Mouse (Mus musculus) heart, adult 11 months (tissue): Measurements from ENCODE around the gene Col4a3bp.

Experiments used
- DNase-seq: peaks from one replicate; pipeline ENCODE4 v3.0.0; 2022

Col4a3bp gene

DNA sequence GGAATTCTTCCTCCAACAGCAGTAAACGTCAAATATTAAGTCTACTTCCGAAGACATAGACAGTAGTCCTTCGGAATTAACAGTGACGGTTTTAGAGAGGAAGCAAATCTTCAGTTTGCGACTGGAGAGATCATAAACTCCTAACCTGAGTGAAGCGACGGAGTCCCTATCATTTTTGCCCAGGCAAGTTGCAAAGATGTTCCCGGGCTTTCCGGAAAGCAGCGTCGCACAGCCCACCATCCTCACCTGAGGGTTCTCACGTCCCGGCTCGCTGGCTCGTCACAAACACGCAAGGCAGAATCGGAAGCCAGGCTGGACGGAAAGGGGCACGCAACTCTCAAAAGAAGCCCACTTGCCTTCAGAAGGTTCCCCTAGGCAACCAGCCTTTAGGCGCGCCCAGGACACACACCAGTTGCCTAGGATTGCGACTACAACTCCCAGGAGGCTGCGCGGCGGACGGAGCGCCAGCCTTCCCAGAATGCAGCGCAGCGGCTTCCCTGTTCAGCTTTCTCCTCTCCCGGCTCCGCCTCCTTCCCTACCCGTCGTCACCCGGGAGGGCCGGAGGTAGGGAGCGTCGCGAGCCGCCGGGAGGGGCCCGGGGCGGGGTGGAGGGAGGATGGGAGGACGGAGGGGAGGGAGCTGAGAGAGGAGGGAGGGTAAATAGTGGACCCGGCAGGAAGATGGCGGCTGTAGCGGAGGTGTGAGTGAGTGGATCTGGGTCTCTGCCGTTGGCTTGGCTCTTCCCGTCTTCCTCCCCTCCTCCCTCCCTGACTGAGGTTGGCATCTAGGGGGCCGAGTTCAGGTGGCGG, at the start of gene Col4a3bp, which contains the start of gene Polk:
Gene Col4a3bp, plus strand, starts transcription at position 538 of the 809 bp plus-strand sequence.
Gene Polk, minus strand, starts transcription at position 499 of the 809 bp plus-strand sequence.
- DNase-seq, result peak; percentile 100

- DNase-seq, result peak; percentile 90
Measured at GRCm38 (mm10) chr13:96496630-96497029, 45.8 kb upstream of the Col4a3bp start.

- DNase-seq, result no peak
Measured at GRCm38 (mm10) chr13:96499891-96500290, 42.5 kb upstream of the Col4a3bp start.

GRCm38 (mm10) chr13:96505661-96506060, 36.8 kb upstream of the Col4a3bp start:
- DNase-seq, result no peak

GRCm38 (mm10) chr13:96506313-96506712, 36.1 kb upstream of the Col4a3bp start:
- DNase-seq, result no peak

DNA sequence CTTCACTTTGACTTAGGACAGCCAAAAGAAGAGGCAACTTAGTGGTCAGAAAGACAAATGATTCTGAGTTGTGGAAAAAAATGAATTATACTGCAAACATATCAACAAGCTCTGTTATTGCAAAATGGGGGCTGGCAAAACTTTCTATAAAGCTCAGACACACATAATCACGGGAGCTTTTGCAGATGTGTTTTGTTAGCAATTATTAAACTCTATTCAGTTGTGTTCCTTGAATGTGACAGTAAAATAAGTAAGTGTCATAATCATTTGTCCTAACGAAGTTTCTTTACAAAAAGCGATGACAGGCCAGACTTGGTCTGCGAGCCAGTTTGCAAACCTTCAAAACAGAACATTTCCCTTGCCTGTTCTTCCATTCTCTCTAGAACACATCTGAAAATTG, 34.9 kb upstream of the Col4a3bp start:
- DNase-seq, result no peak

GRCm38 (mm10) chr13:96510635-96511034, 31.8 kb upstream of the Col4a3bp start:
- peak; percentile 97 for DNase-seq

GRCm38 (mm10) chr13:96511262-96511661, 31.2 kb upstream of the Col4a3bp start:
- DNase-seq, result peak; percentile 79

DNA sequence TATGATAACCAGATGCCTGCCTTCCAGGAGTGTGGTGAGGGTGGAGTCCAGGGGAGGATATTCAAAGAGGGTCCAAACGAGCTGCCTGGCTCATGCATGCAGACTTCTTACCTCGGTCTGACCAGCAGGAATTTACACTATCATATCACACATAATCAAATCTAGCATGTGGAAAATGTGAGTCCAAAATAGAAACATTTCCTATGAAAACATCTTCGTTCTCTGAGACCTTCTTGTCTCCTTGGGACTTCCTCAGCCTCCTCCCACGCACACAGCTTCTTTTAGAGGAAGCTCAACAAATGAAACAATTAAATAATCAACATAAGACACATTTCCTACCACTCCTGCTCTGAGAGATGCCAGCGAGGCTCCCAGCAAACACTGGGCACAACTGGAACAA, 30.5 kb upstream of the Col4a3bp start:
- DNase-seq, result peak; percentile 93

GRCm38 (mm10) chr13:96514154-96514942, 28.1 kb upstream of the Col4a3bp start:
- peak; percentile 81 for DNase-seq

- peak; percentile 51 for DNase-seq
Measured at GRCm38 (mm10) chr13:96516249-96516648, 26.2 kb upstream of the Col4a3bp start.

GRCm38 (mm10) chr13:96517335-96517734, 25.1 kb upstream of the Col4a3bp start:
- DNase-seq, result peak; percentile 23

- DNase-seq, result peak; percentile 8
Measured at GRCm38 (mm10) chr13:96521294-96521693, 21.1 kb upstream of the Col4a3bp start.

DNA sequence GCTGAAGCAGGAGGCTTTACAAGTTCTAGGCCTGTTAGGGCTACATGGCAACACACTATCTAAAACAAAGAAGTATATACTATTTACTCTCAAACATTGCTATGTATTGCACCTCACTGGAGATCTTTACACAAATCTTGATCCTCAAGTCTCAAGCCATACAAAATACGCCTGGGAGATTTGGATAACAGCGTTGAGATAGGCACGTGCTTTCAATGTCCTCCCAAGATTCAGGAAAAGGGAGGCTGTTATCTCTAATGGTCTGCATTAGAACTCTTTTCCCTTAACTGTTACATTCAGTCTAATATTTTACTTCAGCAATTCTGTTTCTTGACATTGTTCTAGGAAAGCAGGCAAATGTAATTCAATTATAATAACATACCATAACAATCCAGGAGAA, 15.4 kb upstream of the Col4a3bp start:
- no peak for DNase-seq

- DNase-seq, result no peak
Measured at GRCm38 (mm10) chr13:96527856-96528255, 14.6 kb upstream of the Col4a3bp start.

GRCm38 (mm10) chr13:96528776-96529175, 13.6 kb upstream of the Col4a3bp start:
- no peak for DNase-seq

- no peak for DNase-seq
Measured at GRCm38 (mm10) chr13:96529542-96529941, 12.9 kb upstream of the Col4a3bp start.

GRCm38 (mm10) chr13:96530064-96530463, 12.4 kb upstream of the Col4a3bp start:
- DNase-seq, result no peak

DNA sequence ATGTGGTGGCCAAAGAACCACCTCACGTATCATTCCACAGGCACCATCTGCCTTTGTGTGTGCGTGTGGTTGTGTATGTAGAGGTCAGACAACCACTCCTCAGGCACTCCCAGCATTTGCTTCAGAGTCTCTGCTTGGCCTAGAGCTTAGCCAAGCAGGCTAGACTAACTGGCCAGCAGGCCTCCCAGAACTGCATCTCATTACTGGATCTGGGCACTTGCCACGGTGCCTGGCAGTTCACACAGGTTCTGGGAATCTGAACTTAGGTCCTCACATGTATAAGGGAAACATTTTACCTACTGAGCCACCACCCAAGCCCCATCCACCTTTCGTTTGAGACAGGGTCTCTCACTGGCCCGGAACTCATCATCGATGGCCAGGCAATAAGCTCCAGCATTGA, 10.2 kb upstream of the Col4a3bp start:
- no peak for DNase-seq

DNA sequence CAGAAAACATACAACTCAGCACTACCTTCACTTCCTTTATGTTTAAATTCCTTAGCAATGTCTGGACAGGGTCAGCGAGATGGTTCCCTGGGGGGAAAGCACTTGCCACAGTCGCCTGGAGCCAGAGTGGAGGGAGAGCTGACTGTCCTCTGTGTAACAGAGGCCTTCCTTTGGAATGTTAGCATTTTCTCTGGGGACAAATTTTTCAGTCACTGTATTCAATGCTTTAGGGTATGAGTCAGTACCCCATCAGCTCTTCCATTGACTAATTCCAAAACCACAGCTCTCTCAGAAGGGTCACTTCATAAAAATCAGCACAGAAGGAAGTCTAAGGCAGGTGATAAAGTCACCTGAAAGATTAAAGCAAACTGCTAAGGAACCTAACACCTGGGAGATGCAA, 8.7 kb upstream of the Col4a3bp start:
- DNase-seq, result no peak

DNA sequence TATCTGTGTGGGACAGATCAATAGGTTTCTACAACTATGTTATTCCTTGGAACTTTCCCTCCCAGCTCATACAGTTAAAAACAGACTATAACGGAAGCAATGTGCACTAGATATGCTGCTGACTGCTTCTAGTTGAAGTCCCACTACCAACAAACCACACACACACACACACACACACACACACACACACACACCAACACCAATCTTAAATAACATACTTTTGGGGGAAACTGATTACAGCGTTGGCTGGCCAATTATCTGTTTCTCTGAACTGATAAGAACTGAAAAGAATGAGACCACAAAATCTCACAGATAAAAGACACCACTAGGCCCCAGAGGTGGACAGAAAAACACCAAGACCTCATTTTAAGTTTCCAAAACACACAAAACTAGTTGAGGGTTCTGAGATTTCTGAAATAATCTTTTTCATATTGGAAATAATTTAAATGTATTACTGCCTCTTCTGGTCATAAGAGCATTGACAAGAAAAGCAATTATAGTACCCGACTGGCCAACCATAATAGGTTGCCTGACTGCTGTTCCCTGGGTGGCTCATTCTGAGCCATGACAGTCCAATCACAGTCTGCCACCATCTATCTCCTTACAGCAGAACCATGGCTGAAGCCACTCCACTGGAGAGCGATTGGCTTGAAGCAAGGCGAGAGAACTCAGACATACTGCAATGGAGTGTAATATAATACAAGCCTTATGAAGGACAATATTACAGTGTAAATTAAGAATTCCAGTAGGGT, 5.4 kb upstream of the Col4a3bp start:
- no peak for DNase-seq

DNA sequence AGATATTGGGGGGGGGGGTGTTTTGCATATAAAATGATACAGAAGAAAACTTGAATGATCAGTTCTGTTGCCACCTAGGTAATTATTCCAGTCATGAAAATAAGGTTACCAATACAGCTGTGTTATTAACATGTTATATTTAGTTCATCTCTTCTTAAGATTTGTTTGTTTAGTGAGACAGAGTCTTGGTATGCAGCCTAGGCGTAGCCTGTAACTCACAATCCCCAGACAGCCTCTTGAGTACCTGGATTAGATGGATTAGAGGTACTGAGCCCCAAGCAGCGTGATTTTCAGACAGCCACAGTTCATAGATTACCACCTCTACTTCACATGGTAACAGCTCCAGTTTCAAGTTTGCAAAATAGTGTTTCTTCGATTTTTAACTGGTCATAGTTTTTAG, 4.3 kb upstream of the Col4a3bp start:
- no peak for DNase-seq

- DNase-seq, result no peak
Measured at GRCm38 (mm10) chr13:96541381-96541780, 1.0 kb upstream of the Col4a3bp start.
